Mouse (Mus musculus): ENCODE measurements around the gene Bcl7c.
"Not testable (repeated sequence)": the region's sequence is repeated elsewhere in the genome, so short reads cannot be mapped to it uniquely, and the experiment has no call there.

Gene Bcl7c

DNA sequence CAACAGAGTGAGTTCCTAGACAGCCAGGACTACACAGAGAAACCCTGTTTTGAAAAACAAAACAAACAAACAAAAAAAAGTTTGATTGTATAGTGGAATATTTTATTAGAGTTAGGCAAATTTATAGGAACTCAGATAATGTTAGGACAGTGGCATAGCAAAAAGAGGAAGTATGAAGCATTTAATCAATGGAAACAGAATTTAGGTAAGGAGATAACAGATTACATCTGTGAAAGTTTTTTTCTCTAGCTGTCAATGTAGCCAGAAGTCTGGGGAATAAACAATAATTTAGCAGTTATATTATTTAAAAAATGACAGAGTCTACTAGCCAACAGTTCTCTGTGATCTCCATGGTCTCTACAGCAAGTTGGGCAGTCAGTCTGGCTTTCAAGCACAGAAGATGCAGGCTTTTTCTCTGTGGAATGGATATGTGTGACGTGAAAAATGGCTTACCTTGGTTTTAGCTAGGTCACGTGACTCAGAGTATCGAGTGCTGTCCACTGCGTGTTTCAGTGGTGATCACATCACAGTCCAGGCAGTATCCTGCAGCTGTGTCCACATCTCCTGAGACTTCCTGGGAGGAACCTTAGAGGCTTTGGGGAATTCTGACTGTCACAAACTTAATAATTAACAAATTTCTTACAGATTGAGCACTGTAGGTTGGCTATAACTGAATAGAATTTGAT is 60.1 kb downstream of the Bcl7c start:
- DNase-seq (ENCODE audit: low read depth, low spot score): no peak

DNA sequence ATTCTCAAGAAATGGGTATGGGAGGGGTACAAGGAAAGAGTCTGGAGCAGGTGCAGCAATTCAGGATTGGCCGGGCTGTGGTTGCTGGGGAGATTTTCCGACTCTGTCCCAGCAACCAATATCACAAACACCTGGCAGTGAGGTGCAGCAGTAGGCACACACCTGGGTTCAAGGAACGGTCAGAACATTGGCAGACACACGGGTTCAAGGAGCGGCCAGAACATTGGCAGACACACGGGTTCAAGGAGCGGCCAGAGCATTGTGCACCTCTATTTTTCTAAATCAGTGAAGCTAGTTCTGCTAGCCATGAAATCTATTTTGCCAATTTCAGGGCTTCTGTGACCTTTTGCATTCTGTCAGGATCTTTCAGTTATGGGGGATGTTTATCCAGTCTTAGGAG is 61.2 kb downstream of the Bcl7c start:
- not testable (repeated sequence) for DNase-seq (ENCODE audit: low read depth, low spot score)

DNA sequence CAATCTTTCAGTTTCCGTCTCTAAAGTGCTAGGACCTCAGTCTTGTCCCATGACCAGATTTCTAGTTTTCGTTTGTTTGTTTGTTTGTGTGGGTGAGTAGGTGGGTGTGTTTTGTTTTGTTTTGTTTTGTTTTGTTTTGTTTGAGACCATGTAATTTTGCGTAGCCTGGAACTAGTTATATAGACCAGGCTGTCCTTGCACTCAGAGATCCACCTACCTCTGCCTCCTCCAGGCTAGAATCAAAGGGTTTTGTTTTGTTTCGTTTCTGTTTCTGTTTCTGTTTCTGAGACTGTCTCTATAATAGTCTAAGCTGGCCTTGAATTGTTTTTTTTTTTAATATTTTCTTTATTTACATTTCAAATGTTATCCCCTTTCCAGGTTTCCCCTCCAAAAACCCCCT is 62.4 kb downstream of the Bcl7c start:
- DNase-seq (ENCODE audit: low read depth, low spot score): no peak

- no peak for DNase-seq (ENCODE audit: low read depth, low spot score)
Measured at GRCm38 (mm10) chr7:127642254-127642653, 66.5 kb downstream of the Bcl7c start.

- DNase-seq (ENCODE audit: low read depth, low spot score): no peak
Measured at GRCm38 (mm10) chr7:127641260-127641659, 67.5 kb downstream of the Bcl7c start.

DNA sequence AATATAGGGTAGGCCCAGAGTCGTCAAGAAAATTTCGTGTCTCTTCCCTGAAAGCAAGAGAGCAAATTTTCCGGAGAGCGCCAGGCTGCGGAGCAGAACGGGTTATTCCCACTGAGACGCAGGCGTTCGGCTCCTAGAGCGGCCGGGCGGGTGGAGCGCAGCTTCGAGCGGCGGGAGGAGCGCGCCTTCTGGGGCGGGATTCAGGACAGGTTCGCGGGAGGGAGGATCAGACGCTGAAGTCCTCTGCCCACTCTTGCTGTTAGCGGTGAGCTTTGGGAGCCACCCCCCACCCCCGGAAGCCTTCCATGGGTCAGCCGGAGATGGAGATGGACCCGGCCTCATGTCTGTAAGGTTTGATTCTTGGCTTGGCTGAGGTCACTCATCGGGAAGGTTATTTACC is 71.8 kb downstream of the Bcl7c start:
- peak; percentile 74 for DNase-seq (ENCODE audit: low read depth, low spot score)

DNA sequence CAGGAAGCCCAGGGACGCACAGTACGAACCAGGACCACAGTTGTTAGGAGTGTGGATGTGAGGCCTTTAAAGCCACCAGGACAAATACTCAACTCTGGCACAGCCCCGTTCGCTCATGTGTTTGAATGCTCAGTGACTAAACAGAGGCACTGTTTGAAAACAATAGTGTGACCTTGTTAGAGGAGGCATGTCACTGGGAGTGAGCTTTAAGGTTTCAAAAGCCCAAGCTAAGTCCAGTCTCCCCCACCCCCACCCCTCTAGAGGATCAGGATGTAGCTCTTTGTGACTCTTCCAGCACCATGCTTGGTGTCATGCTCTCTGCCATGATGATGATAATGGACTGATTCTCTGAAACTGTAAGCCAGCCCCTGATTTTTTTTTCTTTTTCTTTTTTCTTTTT is 77.3 kb downstream of the Bcl7c start:
- DNase-seq (ENCODE audit: low read depth, low spot score): peak; percentile 77

GRCm38 (mm10) chr7:127628646-127629045 is 80.1 kb downstream of the Bcl7c start:
- no peak for DNase-seq (ENCODE audit: low read depth, low spot score)

DNA sequence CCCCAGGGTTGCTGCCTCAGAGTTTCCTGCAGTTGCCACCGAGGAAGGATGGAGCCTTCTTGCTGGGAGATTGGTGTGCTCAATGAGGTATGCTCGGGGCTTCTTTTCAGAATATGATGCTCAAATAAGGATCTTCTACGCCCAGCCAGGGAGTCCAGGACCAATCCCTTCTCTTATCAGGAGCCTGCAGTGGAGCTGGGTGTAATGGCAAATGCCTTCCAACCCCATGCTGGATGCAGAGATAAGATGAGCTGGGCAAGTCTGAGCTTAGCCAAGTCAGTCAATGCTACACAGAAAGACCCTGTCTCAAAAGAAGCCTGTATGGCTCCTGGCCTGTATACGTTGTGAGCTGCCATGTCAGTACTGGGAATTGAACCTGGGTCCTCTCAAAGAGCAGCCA is 82.3 kb downstream of the Bcl7c start:
- DNase-seq (ENCODE audit: low read depth, low spot score): no peak

DNA sequence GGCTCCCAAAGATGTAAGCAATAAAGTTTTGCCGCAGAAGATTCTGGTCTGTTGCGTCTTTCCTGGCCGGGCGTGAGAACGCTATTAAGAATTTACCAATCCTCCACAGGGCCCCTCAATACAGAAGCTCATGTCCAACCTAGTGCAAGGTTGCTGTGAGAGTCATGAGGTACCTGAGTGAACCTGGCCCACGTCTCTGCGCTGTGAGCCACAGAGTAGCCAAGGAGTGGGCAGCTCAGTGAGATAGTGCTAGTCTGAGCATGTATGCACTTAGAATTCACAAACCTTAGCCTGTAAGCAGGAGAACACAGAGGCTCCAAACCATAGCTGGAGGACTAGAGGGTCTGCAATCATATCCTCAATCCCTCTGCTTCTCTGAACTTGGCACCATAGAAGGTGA is 82.7 kb downstream of the Bcl7c start:
- no peak for DNase-seq (ENCODE audit: low read depth, low spot score)

GRCm38 (mm10) chr7:127618402-127618801 is 90.3 kb downstream of the Bcl7c start:
- DNase-seq (ENCODE audit: low read depth, low spot score): not testable (repeated sequence)

GRCm38 (mm10) chr7:127617962-127618361 is 90.8 kb downstream of the Bcl7c start:
- DNase-seq (ENCODE audit: low read depth, low spot score): no peak

- no peak for DNase-seq (ENCODE audit: low read depth, low spot score)
Measured at GRCm38 (mm10) chr7:127616881-127617280, 91.9 kb downstream of the Bcl7c start.

- DNase-seq (ENCODE audit: low read depth, low spot score): no peak
Measured at GRCm38 (mm10) chr7:127616336-127616735, 92.4 kb downstream of the Bcl7c start.

- peak; percentile 42 for DNase-seq (ENCODE audit: low read depth, low spot score)
Measured at GRCm38 (mm10) chr7:127614891-127615843, 93.6 kb downstream of the Bcl7c start, which contains the start of gene Zfp629. Gene Zfp629 (minus strand): TSS chr7:127615797.

GRCm38 (mm10) chr7:127614511-127614890 is 94.2 kb downstream of the Bcl7c start:
- DNase-seq (ENCODE audit: low read depth, low spot score): peak; percentile 62

- DNase-seq (ENCODE audit: low read depth, low spot score): no peak
Measured at GRCm38 (mm10) chr7:127614091-127614490, 94.6 kb downstream of the Bcl7c start.

DNA sequence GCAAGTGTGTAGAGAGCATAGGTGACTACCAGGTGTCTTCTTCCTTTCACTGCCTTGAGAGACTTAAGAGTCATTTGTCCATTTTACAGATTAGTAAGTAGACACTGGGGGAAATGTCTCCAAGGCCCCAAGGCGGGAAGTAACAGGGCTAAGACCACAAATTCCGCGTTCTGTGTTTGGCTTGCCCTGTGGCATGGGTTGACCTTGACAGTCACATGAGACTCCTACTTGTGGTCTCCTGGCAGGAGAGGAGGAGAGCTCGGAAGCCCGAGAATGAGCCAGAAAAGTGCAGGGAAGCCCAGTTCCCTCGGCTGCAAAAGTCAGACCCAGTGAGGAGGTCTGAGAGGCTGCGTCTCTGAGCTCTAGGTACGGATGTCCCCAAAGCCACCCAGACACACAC is 95.2 kb downstream of the Bcl7c start:
- no peak for DNase-seq (ENCODE audit: low read depth, low spot score)

DNA sequence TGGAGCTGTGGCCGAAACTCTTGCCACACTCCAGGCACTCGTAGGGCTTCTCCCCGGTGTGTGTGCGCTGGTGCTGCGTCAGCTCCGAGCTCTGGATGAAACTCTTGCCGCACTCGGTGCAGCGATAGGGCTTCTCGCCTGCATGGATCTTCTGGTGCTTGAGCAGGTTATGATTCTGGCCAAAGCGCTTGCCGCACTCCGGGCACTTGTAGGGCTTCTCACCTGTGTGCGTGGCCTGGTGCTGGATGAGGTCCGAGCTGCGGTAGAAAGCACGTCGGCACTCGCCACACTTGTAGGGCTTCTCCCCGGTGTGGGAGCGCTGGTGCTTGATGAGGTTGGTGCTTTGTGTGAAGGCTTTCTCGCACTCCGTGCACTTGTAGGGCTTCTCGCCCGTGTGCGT is 97.2 kb downstream of the Bcl7c start:
- DNase-seq (ENCODE audit: low read depth, low spot score): peak; percentile 73

Data from ZHBTc4 (cell line).